9 mouse cellular contexts compared by ENCODE assay signal in genomic region chr3:104994415-104994841, GRCm38 (mm10). TPM values are rescaled to one million over a fixed set of nuclear protein-coding genes. Genes with fewer than 3 reads are reported as not detected.
DNase-seq lines count a peak whose midpoint lies in the region; ATAC-seq and TF ChIP-seq lines count a peak whose summit lies in the region.
"Had no signal": no experiment of that assay in that cellular context is flagged by ENCODE, and none has a peak within 500 bp of the region (broad histone marks: within the 10 kb centered on the region; RNA-seq: fewer than 3 reads in every experiment).

No protein-coding gene starts in this region.

- 0 out of 2 replicates have a peak, but pooled peaks cover 2% of the 10 kb centered on the region for H3K36me3 ChIP-seq in forebrain, embryonic 16.5 days (ENCODE audit: control insufficient read depth, insufficient read depth)
- no peaks in the 10 kb centered on the region for H3K36me3 ChIP-seq in lung, postnatal 0 days (ENCODE audit: insufficient read depth, low read length)

- no peak overlapping the region for H3K4me2 ChIP-seq in forebrain, embryonic 16.5 days (ENCODE audit: low read length)
- H3K4me2 ChIP-seq in lung, postnatal 0 days (replicated peaks; ENCODE audit: low read depth, low read length), result no peak overlapping the region

- ATAC-seq in forebrain, embryonic 16.5 days, result no peak
- peak; percentile 31 for ATAC-seq in lung, postnatal 0 days
- ATAC-seq in activated CD4-positive, CD25-positive, alpha-beta regulatory T cell, adult 4 months, result no peak

- TF ChIP-seq CTCF in gastrocnemius, adult 2 months (IDR thresholded peaks at IDR 0.05), result no peak
- no peak for TF ChIP-seq CTCF in lung, postnatal 0 days (IDR thresholded peaks at IDR 0.05)

- DNase-seq in gastrocnemius, adult 2 months, result no peak
- no peak for DNase-seq in gastrocnemius, postnatal 10 days
- peak; percentile 48 for DNase-seq in 3T3-L1 (ENCODE audit: low read depth, low spot score)
- DNase-seq in lung, postnatal 0 days (ENCODE audit: low spot score), result peak; percentile 62
- no peak for DNase-seq in thymus, postnatal 25 days
- no peak for DNase-seq in cerebellum, postnatal 10 days

- WGBS in forebrain, embryonic 16.5 days, result 57% methylated on average over 3 of the region's 3 CpGs
- WGBS in lung, postnatal 0 days, result 37% methylated on average over 3 of the region's 3 CpGs

- H3K27ac ChIP-seq in gastrocnemius, adult 2 months, result peak overlapping the region; percentile 76
- 0 out of 2 replicates have a peak overlapping the region, but pooled peaks have one; percentile 37 for H3K27ac ChIP-seq in forebrain, embryonic 16.5 days (ENCODE audit: low read length)
- peak overlapping the region; percentile 71 for H3K27ac ChIP-seq in lung, postnatal 0 days (ENCODE audit: low read length)

- TF ChIP-seq EP300 in lung, postnatal 0 days (IDR thresholded peaks at IDR 0.05), result no peak

- intact Hi-C loops in gastrocnemius, adult 2 months (cut with DNase I), result loop anchor here (10.0 kb wide), 1 partner anchor 170 kb away; no protein-coding TSS in a partner anchor

- no peaks in the 10 kb centered on the region for H3K27me3 ChIP-seq in forebrain, embryonic 16.5 days (replicated peaks; ENCODE audit: control insufficient read depth, insufficient read depth, low read length)
- no peaks in the 10 kb centered on the region for H3K27me3 ChIP-seq in lung, postnatal 0 days (replicated peaks; ENCODE audit: insufficient read depth, low read length)
- H3K27me3 ChIP-seq: CH12.LX had no signal

- H3K4me3 ChIP-seq in gastrocnemius, adult 2 months, result no peak overlapping the region
- no peak overlapping the region for H3K4me3 ChIP-seq in forebrain, embryonic 16.5 days (replicated peaks; ENCODE audit: low read length)
- H3K4me3 ChIP-seq in lung, postnatal 0 days (ENCODE audit: low read depth, low read length), result no peak overlapping the region

- H3K9me3 ChIP-seq in forebrain, embryonic 16.5 days (ENCODE audit: control insufficient read depth, low read length), result no peaks in the 10 kb centered on the region
- H3K9me3 ChIP-seq in lung, postnatal 0 days (ENCODE audit: low read length), result no peaks in the 10 kb centered on the region

- no peak overlapping the region for H3K9ac ChIP-seq in forebrain, embryonic 16.5 days (replicated peaks; ENCODE audit: low read depth, low read length)
- H3K9ac ChIP-seq in lung, postnatal 0 days (replicated peaks; ENCODE audit: low read depth), result no peak overlapping the region

- peaks cover 28% of the 10 kb centered on the region for H3K4me1 ChIP-seq in forebrain, embryonic 16.5 days (replicated peaks; ENCODE audit: control insufficient read depth, insufficient read depth, low read length)
- peaks cover 34% of the 10 kb centered on the region; the same call in 1 of the 2 replicates for H3K4me1 ChIP-seq in lung, postnatal 0 days (ENCODE audit: insufficient read depth, low read depth, low read length)

RNA-seq across cellular contexts. Expression of gene Wnt2b, which starts 32.7 kb away (rescaled TPM):
- total RNA-seq in gastrocnemius, adult 2 months (2021), result under 1 TPM; 0.13 to 0.31 TPM
- total RNA-seq in gastrocnemius, postnatal 10 days (2021), result 1 to 10 TPM; 1.6 to 1.7 TPM
- polyA plus RNA-seq in forebrain, embryonic 16.5 days (2015; fragmentation: Nextera tagmentation; extraction: Ambion mirVana), result 0.46 and 0.56 TPM in 2 replicates
- polyA plus RNA-seq in lung, postnatal 0 days (2015; fragmentation: Nextera tagmentation; extraction: Ambion mirVana), result 0.44 and 0.88 TPM in 2 replicates
- polyA plus RNA-seq in activated CD4-positive, CD25-positive, alpha-beta regulatory T cell, adult 4 months (2017; shearing (Covaris generic)), result under 1 TPM; 0.18 to 0.22 TPM
- total RNA-seq: CH12.LX had no signal

RNA-seq across cellular contexts. Expression of gene Cttnbp2nl, which starts 58.5 kb away (rescaled TPM):
- total RNA-seq in gastrocnemius, adult 2 months (2021), result 1 to 10 TPM; 4.5 to 8.4 TPM
- 10 to 100 TPM; 13.5 to 13.9 TPM for total RNA-seq in gastrocnemius, postnatal 10 days (2021)
- 62.6 and 70.2 TPM in 2 replicates for polyA plus RNA-seq in forebrain, embryonic 16.5 days (2015; fragmentation: Nextera tagmentation; extraction: Ambion mirVana)
- polyA plus RNA-seq in lung, postnatal 0 days (2015; fragmentation: Nextera tagmentation; extraction: Ambion mirVana), result 70.4 and 82.1 TPM in 2 replicates
- polyA plus RNA-seq in activated CD4-positive, CD25-positive, alpha-beta regulatory T cell, adult 4 months (2017; shearing (Covaris generic)), result not detected

Comparison
In these comparisons a context has a peak if more than half of its experiments do, and no peak if none do; other contexts are left out.
1. DNase-seq: peak in 3T3-L1 (single experiment) and lung, postnatal 0 days (single experiment); none in gastrocnemius, adult 2 months (single experiment), gastrocnemius, postnatal 10 days (single experiment), thymus, postnatal 25 days (single experiment) and cerebellum, postnatal 10 days (0 of 2).
2. RNA of gene Cttnbp2nl, which starts 58.5 kb away (polyA plus RNA-seq): 70.4 to 82.1 TPM in lung, postnatal 0 days and 62.6 to 70.2 TPM in forebrain, embryonic 16.5 days; not detected in activated CD4-positive, CD25-positive, alpha-beta regulatory T cell, adult 4 months; every median in the first group is over 10 times any median in the second.
3. Peak in every context shown above with its lines, with median percentiles within 50 percentile points of each other: H3K27ac ChIP-seq.